Mouse (Mus musculus) left cerebral cortex, postnatal 4 days (tissue): ENCODE measurements at regions not wholly inside any gene's neighbourhood (a gene's known extent, or its start where the extent isn't known, plus 50 kb on each side); places are given as distances from the start of the nearest gene placed in this dataset.

Experiments used
- DNase-seq: peaks from one replicate; pipeline ENCODE4 v3.0.0-alpha.2; 2022
- intact Hi-C: fragments of 180-260 bp; cut with DNase I; formaldehyde crosslinking; loops from one replicate; pipeline ENCODE4 v1.15.1; 2025

DNA sequence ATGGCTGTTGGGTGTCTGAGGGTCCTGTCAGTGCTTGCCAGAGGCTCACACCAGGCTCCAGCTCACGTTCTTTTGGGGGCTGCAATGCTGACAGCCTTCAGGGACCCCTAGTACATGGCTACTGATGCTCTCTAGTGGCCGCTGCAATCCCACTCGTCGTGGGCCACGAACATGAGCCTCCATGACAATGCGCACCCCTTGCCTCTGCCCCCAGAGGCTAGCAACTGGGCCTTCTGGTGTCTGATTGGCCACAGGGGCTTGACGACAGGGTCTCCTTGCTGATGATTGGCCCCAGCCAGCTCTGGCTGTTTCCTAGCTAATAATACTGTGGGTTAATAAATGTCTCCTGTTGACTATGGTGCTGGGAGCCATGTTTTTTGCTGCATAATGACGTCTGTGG is 61.1 kb downstream of the Rtl1 start:
- DNase-seq, result no peak
- intact Hi-C loops, result no loop called here

- intact Hi-C loops, result no loop called here
- DNase-seq, result no peak
Observed at GRCm38 (mm10) chr12:109538641-109539040, 61.5 kb downstream of the Rtl1 start.

- intact Hi-C loops, result no loop called here
- DNase-seq, result no peak
Observed at GRCm38 (mm10) chr12:109536536-109536935, 63.6 kb downstream of the Rtl1 start.

GRCm38 (mm10) chr12:109532392-109532791 is 67.7 kb downstream of the Rtl1 start:
- DNase-seq, result no peak
- intact Hi-C loops, result no loop called here

- DNase-seq, result no peak
- intact Hi-C loops, result no loop called here
Observed at GRCm38 (mm10) chr12:109531347-109532023, 68.6 kb downstream of the Rtl1 start.

- no peak for DNase-seq
- intact Hi-C loops, result no loop called here
Observed at GRCm38 (mm10) chr12:109530215-109531050, 69.7 kb downstream of the Rtl1 start.

DNA sequence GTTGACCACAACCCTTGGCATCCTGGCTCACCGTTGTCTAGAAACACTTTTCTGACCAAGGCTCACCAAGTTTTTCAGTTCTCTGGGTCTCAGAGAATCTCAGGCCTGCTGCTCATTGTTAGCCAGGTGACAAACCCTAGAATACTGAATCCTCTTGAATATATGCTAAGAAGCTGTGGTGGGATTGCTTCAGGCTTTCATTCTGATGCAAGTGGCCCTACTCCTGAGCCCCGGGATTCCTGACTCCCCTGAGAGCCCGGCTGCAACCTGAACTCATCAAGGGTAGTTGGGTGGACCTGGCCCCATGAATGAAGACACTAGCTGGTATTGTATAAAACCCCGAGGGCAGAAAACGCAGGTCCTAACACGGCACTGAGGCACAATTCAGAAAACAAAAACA is 70.6 kb downstream of the Rtl1 start:
- no peak for DNase-seq
- intact Hi-C loops, result no loop called here

DNA sequence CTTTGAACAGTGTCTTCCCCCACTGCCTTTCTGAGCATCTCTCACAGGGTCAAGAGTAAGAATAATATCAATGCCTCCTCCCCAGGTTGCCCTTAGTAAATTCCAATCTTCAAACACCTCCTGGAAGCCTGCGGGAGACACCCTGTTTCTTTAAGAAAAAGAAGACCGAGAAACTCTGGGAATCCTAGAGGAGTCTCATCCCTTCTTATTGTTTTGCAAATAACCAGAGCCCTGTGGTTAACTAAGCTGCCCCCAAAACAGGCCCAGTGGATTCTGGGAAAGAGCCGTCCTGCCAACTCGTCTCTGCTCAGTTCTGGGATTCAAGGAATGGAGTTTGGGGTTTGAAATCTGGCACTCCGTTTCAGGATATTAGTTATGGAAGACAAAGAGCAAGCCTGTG is 71.2 kb downstream of the Rtl1 start:
- DNase-seq, result no peak
- intact Hi-C loops, result no loop called here

DNA sequence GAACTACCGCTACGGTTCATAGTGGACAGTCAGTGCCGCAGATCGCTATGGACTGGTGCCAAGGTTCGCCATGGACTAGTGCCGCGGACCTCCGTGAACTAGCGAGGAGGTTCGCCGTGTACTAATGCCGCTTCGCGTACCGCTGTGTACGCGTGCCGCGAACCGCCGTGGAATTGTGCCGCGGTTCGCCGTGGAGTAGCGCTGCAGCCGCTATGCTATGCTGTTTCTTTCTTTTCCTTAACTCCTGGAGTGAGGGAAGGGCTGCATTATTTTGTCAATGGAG is 71.9 kb downstream of the Rtl1 start:
- intact Hi-C loops, result no loop called here
- peak; percentile 37 for DNase-seq

- DNase-seq, result no peak
- intact Hi-C loops, result no loop called here
Observed at GRCm38 (mm10) chr12:109527414-109528262, 72.5 kb downstream of the Rtl1 start.

DNA sequence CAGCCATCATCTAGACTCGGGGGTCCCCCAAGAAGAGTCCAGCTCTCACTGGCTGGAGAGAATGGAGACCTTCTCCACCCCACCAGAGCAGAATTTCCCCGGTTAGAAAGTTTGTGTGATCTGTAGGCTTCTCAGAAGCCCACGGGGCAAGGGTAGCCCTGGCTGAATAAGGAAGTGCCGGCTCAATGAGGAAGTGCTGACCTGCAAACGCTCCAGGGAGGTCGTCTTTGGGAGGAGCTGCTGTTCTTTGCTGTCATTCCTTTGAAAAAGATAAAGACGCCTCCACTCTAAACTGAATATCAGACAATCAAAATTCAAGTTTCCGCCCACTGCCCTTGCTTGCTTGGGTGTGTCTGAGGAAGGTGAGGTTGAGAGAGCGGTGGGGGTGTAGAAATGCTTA is 73.0 kb downstream of the Dlk1 start:
- intact Hi-C loops, result no loop called here
- no peak for DNase-seq

DNA sequence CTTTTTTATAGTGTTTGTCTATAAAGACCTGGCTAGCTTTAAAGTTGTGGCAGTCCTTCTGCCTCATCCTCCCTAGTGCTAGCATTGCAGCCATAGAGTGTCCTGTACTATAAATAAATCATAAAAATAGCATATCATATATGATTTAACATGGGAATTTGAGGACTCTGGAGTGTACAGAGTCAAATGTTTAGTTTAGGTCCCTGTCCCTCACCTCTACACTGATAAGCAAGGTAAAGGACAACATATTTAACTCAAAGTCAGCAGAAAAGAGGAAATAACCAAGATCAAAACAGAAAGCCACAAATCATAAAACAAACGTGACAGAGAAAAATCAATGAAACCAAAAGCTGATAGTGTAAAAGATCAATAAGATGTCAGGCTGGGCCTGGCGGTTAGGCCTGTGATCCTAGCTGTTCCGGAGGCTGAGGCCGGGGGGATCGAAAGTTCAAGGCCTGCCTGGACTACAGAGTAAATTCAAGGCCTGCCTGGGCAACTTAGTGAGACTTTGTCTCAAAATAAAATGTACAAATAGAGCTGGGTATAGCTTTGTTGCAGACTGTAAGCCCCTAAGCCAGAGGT is 68.7 kb downstream of the Dlk1 start:
- DNase-seq, result no peak
- intact Hi-C loops, result no loop called here

GRCm38 (mm10) chr12:109520414-109520813 is 67.8 kb downstream of the Dlk1 start:
- intact Hi-C loops, result no loop called here

DNA sequence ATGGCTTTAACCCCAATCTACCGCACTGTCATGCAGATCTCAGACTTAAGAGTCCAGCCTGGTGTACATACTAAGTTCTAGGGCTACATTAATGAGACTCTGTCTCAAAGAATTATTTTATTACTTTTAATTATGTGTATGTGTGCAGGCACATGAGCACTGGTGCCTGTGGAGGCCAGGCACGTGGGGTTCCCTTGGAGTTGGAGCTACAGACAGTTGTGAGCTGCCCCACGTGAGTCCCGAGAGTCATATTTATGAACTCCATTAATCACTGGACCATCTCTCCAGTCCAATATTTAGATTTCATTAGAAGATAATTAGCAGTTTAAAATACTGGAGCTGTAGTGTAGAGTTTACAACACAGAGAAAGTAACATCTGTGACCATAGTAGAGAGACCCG is 67.2 kb downstream of the Dlk1 start:
- intact Hi-C loops, result no loop called here

More at GRCm38 (mm10) chr12:109520414-109520813, 67.8 kb downstream of the Dlk1 start:
- DNase-seq, result no peak

GRCm38 (mm10) chr12:109518413-109519021 is 65.9 kb downstream of the Dlk1 start:
- no peak for DNase-seq
- intact Hi-C loops, result no loop called here

More for the DNA sequence above, 67.2 kb downstream of the Dlk1 start:
- DNase-seq, result no peak

DNA sequence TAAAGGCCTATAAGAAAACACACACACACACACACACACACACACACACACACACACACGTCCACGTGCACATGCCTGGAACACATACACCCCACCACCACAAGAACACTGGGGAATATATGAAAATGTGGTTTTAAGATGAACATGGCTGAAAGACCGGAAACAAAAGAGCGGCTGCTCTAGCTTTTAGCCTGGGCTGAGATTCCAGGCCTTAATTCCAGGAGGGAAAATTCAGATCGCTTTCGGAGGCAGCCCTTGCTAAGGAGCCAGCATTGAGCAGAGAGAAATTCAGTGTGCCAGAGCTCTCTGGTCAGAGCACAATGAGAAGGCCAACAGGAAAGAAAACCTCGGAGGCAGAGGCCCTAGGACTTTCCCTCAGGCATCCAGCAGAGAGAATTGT is 65.1 kb downstream of the Dlk1 start:
- DNase-seq, result no peak
- intact Hi-C loops, result no loop called here

DNA sequence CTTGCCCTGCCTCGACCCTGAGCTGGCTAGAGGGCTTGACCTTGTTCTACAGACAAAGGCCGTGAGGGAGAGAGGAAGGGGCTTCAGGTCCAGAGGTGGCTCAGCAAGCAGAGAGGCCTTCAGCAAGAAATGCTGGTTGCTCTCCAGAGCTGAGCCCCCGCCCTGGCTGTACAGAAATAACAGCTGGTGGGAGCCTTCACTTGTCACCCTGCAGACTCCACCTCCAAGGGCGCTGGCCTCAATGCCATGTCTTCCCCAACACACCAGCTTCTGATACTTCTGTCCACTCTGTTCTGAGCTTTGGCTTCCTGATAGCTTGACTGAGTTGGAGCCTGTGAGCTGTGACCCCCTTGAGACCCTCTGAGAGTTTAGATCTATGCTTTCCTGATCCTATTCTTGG is 64.3 kb downstream of the Dlk1 start:
- intact Hi-C loops, result no loop called here

DNA sequence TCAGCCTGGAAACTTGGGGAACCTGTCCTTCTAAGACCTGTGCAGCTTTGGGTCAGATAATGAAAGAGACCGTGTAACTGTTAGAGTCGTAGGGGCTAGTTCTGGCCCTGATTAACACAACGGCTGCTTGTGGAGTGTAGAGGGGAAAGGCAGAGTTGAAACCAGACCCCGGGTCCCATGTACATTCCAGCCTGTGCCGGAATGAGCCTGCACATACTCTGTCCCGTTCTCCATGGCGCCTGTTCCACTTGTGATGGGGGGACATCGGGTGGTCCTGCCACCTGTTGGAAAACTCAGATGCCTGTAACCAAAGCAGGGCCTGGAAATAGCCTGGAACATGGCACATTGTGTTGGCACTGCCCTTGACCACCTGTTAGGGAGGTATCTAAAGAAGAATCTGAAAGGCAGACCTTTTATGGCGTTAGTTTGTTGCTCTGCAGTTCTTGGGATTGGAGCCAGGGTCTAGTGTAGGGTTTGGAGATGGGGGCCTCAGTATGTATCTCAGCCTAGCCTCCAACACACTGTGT is 61.7 kb downstream of the Dlk1 start:
- DNase-seq, result no peak
- intact Hi-C loops, result no loop called here

More for the DNA sequence above, 64.3 kb downstream of the Dlk1 start:
- no peak for DNase-seq
